Mouse (Mus musculus) embryo, embryonic 10 days (tissue): Measurements from ENCODE around the gene Ptprq.

Source experiments
- DNase-seq: peaks from one replicate; pipeline ENCODE4 v3.0.0-alpha.2; 2015; ENCODE audit warnings: low spot score

The Ptprq gene

DNA sequence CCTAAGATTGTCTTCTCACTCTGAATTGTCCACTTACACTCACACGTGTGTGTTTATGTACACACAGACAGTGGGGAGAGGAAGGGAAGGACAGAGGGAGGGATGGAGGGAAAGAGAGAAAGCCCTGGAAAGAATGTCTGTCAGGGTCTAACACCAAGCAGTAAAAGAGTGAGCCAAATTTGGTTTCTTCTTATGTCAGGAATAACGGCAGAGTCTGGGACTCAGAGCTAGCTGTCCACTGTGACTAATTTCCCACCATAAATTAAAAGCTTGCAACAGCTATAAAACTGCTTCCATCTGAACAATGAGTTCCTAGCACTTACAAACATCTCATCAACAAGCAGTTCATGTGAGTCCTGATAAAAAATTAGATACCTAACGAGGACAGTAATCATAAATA is 91.7 kb downstream of the Ptprq start:
- DNase-seq = no peak

- DNase-seq = no peak
Observed at GRCm38 (mm10) chr10:107626648-107627047, 93.2 kb downstream of the Ptprq start.

DNA sequence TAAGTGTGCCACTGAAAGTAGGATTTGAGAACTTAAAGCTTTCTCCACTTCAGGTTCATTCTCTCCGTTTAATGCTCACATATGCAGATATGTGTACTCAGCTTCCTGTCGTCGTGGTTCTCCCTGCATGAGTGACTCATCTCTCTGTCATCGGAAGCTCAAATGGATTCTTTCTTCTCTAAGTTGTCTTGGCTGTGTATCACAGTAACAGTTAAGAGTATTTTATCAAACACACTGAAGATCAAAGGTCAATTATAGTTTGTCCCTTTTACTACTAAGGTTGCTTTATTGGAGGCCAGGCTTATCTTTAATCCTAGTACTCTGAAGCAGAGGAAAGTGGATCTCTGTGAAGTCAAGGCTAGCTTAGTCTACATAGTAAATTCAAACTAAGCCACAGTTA is 95.6 kb downstream of the Ptprq start:
- DNase-seq = no peak

DNA sequence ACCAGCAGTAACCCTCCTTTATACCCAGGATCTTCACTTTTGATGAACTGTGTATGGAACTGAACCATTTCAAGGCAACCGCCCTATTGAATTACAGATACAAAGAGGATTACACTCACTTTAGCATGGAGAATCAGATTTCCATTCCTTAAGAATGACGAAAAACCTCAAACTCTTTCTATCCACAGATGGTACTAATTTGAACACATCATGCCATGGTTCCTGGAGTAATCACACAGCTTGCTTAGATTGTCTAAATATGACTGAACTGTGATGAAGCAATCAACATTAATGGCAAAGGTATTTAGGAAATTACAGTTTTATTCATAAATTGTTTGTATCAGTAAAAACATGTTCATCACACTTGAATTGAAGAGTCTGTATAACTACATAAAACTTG is 104.4 kb downstream of the Ptprq start:
- DNase-seq = no peak

GRCm38 (mm10) chr10:107601371-107601770 is 118.5 kb downstream of the Ptprq start:
- DNase-seq = no peak

DNA sequence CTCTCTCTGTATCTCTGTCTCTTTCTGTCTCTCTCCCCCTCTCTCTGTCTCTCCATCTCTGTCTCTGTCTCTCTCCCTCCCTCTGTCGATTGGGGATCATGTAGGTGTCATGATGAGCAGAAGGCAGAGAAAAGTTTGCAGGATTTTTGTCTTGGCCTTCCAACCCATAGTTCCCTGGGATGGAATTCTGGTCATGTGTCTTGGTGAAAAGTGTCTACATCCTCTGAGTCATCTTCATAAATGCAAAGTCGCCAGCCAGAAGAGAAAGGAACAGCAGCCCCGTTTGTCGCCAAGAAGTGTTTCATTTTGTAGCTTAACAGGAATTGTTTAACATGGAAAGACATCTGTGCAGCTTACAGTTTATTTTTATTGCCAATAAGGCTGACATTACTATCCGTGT is 136.5 kb downstream of the Ptprq start:
- no peak for DNase-seq

- no peak for DNase-seq
Observed at GRCm38 (mm10) chr10:107569044-107569443, 150.8 kb downstream of the Ptprq start.

DNA sequence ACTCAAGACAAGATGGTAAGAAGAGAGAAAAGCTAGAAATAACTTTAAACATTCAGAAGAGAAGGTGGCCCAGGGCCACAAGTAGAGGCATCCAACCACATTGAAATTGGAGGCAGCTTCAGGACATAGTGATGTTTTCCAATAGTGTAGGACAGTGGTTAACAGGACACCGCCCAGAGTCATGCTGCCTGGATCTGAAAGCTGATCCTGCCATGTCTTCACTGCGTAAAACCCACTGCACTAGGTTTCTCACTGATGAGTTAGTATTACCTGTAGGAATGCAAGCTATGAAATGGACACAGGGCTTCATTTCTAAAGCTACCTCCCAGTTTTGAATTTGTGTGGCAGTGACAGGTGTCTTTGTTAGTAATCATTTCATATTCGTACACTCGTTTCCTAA is 151.6 kb downstream of the Ptprq start:
- DNase-seq = no peak

DNA sequence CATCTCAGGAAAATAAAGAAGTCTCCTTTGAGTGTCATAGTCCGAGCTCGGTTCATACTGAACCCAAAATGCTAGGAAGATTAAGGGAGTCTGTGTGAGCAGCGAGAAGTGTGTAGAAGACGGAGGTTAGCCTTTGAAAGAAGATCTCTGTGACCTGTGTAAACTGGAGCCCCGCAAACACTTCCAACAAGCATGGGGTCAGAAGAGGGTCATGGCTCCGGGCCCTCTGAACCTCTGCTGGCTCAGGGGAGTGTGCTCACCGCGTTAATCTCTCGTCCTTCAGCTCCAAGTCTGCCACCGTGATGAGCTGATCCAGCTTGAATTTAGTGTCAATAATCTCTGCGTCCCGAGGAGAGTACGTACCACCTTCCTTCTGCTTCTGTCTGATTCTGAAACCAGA is 157.0 kb downstream of the Ptprq start:
- peak; percentile 72 for DNase-seq

DNA sequence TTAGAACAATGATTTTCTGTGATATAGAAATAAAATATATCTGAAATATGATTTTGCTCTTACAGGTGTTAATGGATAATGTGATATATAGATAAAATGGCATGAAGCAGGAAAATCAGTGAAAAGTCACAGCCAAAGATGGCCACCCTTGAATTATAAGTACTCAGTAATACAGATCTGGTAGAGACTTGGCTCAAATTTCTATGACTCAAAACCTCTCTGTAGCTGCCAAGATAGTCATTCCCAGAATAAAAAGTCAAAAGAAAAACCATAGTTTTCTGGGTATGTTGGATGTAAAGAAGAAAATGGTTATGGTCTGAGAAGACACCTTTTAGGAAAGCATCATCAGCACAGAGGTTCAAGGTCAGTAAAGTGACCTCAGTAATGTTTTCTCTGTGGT is 159.0 kb downstream of the Ptprq start:
- DNase-seq = no peak

- no peak for DNase-seq
Observed at GRCm38 (mm10) chr10:107543026-107543425, 176.8 kb downstream of the Ptprq start.

GRCm38 (mm10) chr10:107528758-107529157 is 191.1 kb downstream of the Ptprq start:
- DNase-seq = no peak

GRCm38 (mm10) chr10:107519216-107519615 is 200.6 kb downstream of the Ptprq start:
- DNase-seq = no peak

DNA sequence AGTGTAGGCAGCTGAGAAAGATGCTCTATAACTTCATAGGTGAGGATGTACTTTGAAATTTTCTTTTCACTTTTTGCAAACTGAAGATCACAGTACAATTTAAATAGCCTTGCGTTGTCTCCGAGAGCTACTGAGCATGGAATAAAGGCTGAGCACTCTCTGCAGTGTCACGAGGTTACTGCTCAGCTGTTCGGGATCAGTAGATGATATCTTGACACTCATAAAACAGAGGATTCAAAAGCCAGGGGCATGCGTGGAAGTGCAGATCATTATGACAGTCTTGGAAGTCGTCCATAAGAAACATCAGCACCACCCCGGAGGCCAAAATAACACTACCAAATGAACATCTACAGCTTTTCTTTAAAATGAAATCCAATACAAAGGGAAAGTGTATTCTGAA is 203.2 kb downstream of the Ptprq start:
- no peak for DNase-seq

GRCm38 (mm10) chr10:107514735-107515134 is 205.1 kb downstream of the Ptprq start:
- no peak for DNase-seq

- DNase-seq = no peak
Observed at GRCm38 (mm10) chr10:107506397-107506796, 213.5 kb downstream of the Ptprq start.

GRCm38 (mm10) chr10:107503430-107503829 is 216.4 kb downstream of the Ptprq start:
- no peak for DNase-seq

GRCm38 (mm10) chr10:107502193-107502592 is 217.7 kb downstream of the Ptprq start:
- DNase-seq = no peak

DNA sequence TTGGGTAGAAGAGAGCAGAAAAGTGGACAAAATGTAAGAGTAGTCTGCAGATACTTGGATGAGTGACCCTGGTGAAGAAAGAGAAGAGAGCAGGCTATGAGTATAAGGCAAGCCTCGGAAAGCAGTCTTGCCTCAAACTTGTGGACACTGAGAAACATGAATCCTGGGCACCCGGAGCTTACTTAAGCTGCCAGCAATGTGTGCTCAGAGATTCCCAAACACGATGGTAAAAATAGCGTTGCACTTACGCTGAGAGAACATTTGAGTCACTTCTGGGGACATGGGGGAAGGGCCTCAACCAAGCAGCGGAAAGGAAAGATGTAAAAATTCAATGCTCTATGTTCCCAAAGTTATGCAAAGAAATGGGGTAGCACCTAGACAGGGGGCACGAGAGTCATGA is 220.2 kb downstream of the Ptprq start:
- DNase-seq = no peak

GRCm38 (mm10) chr10:107496402-107496801 is 223.4 kb downstream of the Ptprq start:
- no peak for DNase-seq

- no peak for DNase-seq
Observed at GRCm38 (mm10) chr10:107494568-107494967, 225.3 kb downstream of the Ptprq start, which contains the start of gene Myf6. Gene Myf6, minus strand, starts transcription at chr10:107494737.

DNA sequence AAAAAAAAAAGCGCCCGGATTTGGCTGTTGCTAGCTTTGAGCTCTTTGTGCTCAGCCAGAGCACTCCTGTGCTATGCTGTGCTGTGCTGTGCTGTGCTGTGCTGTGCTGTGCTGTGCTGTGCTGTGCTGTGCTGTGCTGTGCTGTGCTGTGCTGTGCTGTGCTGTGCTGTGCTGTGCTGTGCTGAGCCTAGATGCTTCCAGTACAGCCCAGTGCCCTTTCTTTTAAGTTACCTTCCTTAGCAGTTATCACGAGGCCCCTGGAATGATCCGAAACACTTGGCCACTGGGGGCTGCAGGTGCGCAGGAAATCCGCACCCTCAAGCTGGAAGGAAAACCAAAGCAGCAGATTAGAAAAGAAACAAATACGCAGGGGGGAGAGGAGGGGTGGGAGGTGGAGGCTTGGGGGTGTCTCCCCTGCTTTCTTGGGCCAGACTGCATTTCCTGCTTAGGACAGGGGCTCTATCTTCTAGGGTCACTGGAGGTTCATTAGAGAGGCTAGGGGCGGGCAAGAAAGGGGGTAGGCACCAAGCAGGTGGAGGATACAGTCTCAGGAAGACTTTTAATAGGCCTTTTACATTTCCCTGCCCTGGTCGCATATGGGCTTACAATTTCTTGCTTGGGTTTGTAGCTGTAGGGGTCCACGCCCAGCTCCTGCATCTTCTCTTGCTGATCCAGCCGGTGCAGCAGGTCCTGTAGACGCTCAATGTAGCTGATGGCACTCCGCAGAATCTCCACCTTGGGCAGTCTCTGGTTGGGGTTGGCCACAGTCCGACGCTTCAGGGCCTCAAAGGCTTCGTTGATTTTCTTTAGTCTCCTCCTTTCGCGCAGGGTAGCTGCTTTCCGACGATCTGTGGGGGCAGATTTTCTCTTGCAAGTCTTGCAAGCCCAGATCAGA is 226.0 kb downstream of the Ptprq start:
- no peak for DNase-seq

- peak; percentile 17 for DNase-seq
Observed at GRCm38 (mm10) chr10:107492867-107493579, 226.8 kb downstream of the Ptprq start.
